Mouse (Mus musculus): ENCODE measurements at regions not wholly inside any gene's neighbourhood (a gene's known extent, or its start where the extent isn't known, plus 50 kb on each side); places are given as distances from the start of the nearest gene placed in this dataset.

DNA sequence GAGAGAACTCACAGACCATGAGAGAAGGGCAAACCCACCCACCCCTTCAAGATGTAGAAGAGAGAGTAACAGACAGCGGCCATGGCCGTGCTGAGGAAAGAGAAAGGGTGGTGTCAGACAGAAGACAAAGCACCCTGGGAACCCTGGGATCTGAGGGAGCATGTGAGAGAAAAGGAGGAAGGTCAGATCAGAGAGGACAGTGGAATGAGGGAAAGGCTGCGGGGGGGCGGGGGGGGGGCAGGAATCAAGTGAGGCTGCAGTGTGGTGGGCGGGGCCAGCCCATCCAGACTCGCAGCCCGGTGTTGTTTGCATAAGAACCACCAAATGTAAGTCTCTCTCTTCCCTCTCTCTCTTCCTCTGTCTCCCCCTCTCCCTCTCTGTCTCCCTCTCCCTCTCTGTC lies 367.4 kb downstream of the Lmx1a start:
- Histone ChIP-seq H3K9ac (ENCODE audit: low read depth, low read length) (no peak overlapping the region), H3K4me1 (replicated peaks; ENCODE audit: insufficient read depth, low read length) (no peaks in the 10 kb centered on the region), H3K4me2 (ENCODE audit: low read length) (peak overlapping the region; percentile 21; the same call in 1 of the 2 replicates), H3K4me3 (replicated peaks; ENCODE audit: low read depth, low read length) (no peak overlapping the region), H3K27ac (no peak overlapping the region), H3K36me3 (ENCODE audit: insufficient read depth, low read length) (no peaks in the 10 kb centered on the region), H3K9me3 (replicated peaks; ENCODE audit: low read length) (no peaks in the 10 kb centered on the region), H3K27me3 (ENCODE audit: insufficient read depth, low read length) (no peaks in the 10 kb centered on the region)
- DNase-seq (ENCODE audit: low spot score) = no peak
- TF ChIP-seq CTCF (IDR thresholded peaks at IDR 0.05; ENCODE audit: low read depth) = no peak
- 7% methylated on average over 6 of the region's 7 CpGs for WGBS
- no peak for ATAC-seq (replicated peaks; ENCODE audit: low FRiP score, low read depth)

DNA sequence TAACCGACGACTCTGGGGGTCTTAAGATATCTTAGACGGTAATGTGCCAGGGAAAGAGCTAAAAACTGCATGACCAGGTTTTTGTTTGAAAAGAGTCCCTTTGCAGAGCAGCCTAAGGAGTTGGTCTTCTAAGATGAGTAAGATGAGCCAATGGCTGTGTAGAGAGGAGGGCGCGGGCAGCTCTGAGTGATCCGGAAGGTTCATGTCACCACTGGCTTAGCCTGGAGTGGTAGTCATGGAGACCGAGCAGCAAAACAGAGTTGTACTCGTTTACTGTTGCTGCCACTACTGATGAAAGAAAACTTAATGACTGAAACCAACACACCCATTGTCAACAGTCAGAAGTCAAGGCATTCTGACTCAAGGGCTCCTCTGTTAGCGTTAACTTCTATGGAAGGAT lies 368.4 kb downstream of the Lmx1a start:
- ATAC-seq (replicated peaks; ENCODE audit: low FRiP score, low read depth) (no peak), DNase-seq (ENCODE audit: low spot score) (no peak)
- Histone ChIP-seq H3K4me1 (replicated peaks; ENCODE audit: insufficient read depth, low read length) (no peaks in the 10 kb centered on the region), H3K4me2 (ENCODE audit: low read length) (no peak overlapping the region), H3K27ac (no peak overlapping the region), H3K27me3 (ENCODE audit: insufficient read depth, low read length) (no peaks in the 10 kb centered on the region), H3K9me3 (replicated peaks; ENCODE audit: low read length) (no peaks in the 10 kb centered on the region), H3K9ac (ENCODE audit: low read depth, low read length) (no peak overlapping the region), H3K4me3 (replicated peaks; ENCODE audit: low read depth, low read length) (no peak overlapping the region), H3K36me3 (ENCODE audit: insufficient read depth, low read length) (no peaks in the 10 kb centered on the region)
- 77% methylated on average over 9 of the region's 9 CpGs for WGBS
- TF ChIP-seq CTCF (IDR thresholded peaks at IDR 0.05; ENCODE audit: low read depth) = no peak

DNA sequence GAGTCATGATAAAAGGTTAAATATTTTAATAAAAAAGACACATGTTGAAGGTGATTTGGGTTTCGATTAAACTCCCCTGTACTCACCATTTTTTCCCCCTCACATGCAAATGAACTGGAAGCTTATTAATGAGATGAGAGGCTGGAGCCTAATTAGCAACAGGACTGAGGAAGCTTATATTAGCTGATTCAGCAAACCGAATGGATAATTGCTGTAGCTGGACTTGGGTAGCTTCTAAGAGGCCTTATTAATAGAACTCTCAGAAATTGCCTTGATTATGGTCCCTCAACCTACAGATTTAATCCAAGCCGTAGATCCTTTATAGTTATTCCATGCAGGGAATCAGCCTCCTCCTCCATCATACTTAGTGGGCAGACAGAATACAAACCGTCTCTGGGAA lies 369.7 kb downstream of the Lmx1a start:
- no peaks in the 10 kb centered on the region for H3K9me3 ChIP-seq (replicated peaks; ENCODE audit: low read length)
- no peak for DNase-seq (ENCODE audit: low spot score)
- no peaks in the 10 kb centered on the region for H3K27me3 ChIP-seq (ENCODE audit: insufficient read depth, low read length)
- 84% methylated on average over 4 of the region's 4 CpGs for WGBS
- no peaks in the 10 kb centered on the region for H3K4me1 ChIP-seq (replicated peaks; ENCODE audit: insufficient read depth, low read length)
- no peak overlapping the region for H3K4me2 ChIP-seq (ENCODE audit: low read length)
- H3K9ac ChIP-seq (ENCODE audit: low read depth, low read length) = no peak overlapping the region
- no peaks in the 10 kb centered on the region for H3K36me3 ChIP-seq (ENCODE audit: insufficient read depth, low read length)
- no peak for TF ChIP-seq CTCF (IDR thresholded peaks at IDR 0.05; ENCODE audit: low read depth)
- ATAC-seq (replicated peaks; ENCODE audit: low FRiP score, low read depth) = no peak
- no peak overlapping the region for H3K27ac ChIP-seq
- no peak overlapping the region for H3K4me3 ChIP-seq (replicated peaks; ENCODE audit: low read depth, low read length)

DNA sequence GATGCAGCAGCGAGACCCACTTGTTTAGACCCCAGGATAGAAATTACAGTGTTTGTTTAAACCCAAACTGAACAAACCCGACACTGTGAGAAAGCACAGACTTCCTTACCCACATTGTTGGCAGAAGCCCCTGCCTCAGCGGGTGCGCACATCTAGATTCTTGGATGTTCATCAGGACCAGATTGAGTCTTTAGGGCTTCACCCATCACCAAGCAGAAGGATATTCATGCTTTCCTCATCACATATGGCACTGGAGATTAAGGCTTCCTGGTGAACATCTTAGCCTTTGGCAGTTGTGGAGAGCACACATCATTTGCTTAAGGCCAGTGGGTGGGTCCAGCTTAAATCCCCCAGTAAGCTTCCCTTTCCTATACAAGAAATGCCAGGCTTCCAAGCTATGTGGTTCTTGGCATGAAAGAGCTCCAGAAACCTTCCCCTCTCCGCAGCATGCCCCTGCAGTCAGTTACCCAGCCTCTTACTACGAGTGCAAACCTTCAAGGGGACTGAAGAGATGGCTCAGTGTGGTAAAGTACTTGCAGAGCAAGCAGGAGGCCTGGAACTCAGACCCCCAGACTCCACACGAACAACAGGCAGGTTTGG lies 367.9 kb downstream of the Pbx1 start:
- 76% methylated on average over 7 of the region's 7 CpGs for WGBS
- no peak overlapping the region for H3K27ac ChIP-seq
- DNase-seq (ENCODE audit: low spot score) = no peak

DNA sequence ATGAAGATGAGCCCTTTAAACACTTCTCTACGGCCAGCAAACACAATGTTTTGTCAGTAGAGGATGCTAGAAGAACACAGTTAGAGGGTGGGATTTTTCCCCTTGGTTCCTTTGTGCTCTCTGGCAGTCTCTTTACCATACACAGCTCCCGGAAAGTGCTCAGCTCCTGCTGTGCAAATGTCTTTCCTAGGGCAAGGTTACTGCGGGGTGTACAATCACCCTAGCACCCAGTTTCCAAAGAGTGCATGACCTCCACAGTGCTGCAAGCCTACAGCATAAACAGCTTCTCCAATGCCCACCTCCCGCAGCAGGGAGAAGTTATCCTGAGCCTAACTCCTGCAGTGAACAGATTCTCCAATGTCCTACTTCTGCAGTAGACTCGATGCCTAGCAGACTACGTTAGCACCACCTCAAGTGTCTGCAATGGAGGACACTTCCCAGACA lies 366.4 kb downstream of the Pbx1 start:
- H3K36me3 ChIP-seq (ENCODE audit: insufficient read depth, low read length) = no peaks in the 10 kb centered on the region
- DNase-seq (ENCODE audit: low spot score) (no peak), ATAC-seq (replicated peaks; ENCODE audit: low FRiP score, low read depth) (no peak)
- H3K9ac ChIP-seq (ENCODE audit: low read depth, low read length) = no peak overlapping the region
- no peaks in the 10 kb centered on the region for H3K27me3 ChIP-seq (ENCODE audit: insufficient read depth, low read length)
- WGBS = 55% methylated on average over 6 of the region's 6 CpGs
- no peaks in the 10 kb centered on the region for H3K9me3 ChIP-seq (replicated peaks; ENCODE audit: low read length)
- peak; percentile 22; the same call in 1 of the 2 replicates for TF ChIP-seq CTCF (IDR thresholded peaks at IDR 0.05; ENCODE audit: low read depth)
- H3K4me2 ChIP-seq (ENCODE audit: low read length) = no peak overlapping the region
- no peak overlapping the region for H3K4me3 ChIP-seq (replicated peaks; ENCODE audit: low read depth, low read length)
- H3K27ac ChIP-seq = no peak overlapping the region
- no peaks in the 10 kb centered on the region for H3K4me1 ChIP-seq (replicated peaks; ENCODE audit: insufficient read depth, low read length)

More for the DNA sequence above, 367.9 kb downstream of the Pbx1 start:
- H3K4me3 ChIP-seq (replicated peaks; ENCODE audit: low read depth, low read length) = no peak overlapping the region
- TF ChIP-seq CTCF (IDR thresholded peaks at IDR 0.05; ENCODE audit: low read depth) = no peak
- no peak overlapping the region for H3K4me2 ChIP-seq (ENCODE audit: low read length)
- H3K27me3 ChIP-seq (ENCODE audit: insufficient read depth, low read length) = no peaks in the 10 kb centered on the region
- H3K36me3 ChIP-seq (ENCODE audit: insufficient read depth, low read length) = no peaks in the 10 kb centered on the region
- ATAC-seq (replicated peaks; ENCODE audit: low FRiP score, low read depth) = no peak
- no peaks in the 10 kb centered on the region for H3K9me3 ChIP-seq (replicated peaks; ENCODE audit: low read length)
- H3K4me1 ChIP-seq (replicated peaks; ENCODE audit: insufficient read depth, low read length) = no peaks in the 10 kb centered on the region
- no peak overlapping the region for H3K9ac ChIP-seq (ENCODE audit: low read depth, low read length)

DNA sequence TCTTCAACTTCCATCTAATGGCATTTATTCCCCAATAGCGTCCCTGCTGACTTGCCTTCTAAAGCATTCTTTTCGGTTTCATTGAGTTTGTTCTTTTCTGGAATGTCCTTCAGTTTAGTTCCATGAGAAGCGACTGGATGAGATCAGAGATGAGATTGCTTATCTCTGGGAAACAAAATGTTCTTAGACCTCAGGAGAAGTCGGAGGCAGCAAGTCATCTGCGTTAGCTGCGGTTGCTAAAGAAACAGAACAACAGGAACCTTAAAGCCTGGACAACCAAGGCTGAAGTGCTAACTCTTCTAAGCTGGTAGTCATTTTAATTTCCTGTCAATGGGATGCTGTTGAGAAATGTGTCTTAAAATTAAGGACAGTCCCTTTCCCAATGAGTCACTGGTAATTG lies 365.3 kb downstream of the Pbx1 start:
- H3K9me3 ChIP-seq (replicated peaks; ENCODE audit: low read length) = no peaks in the 10 kb centered on the region
- H3K4me1 ChIP-seq (replicated peaks; ENCODE audit: insufficient read depth, low read length) = no peaks in the 10 kb centered on the region
- H3K9ac ChIP-seq (ENCODE audit: low read depth, low read length) = no peak overlapping the region
- H3K4me3 ChIP-seq (replicated peaks; ENCODE audit: low read depth, low read length) = no peak overlapping the region
- TF ChIP-seq CTCF (IDR thresholded peaks at IDR 0.05; ENCODE audit: low read depth) = no peak
- no peak overlapping the region for H3K4me2 ChIP-seq (ENCODE audit: low read length)
- DNase-seq (ENCODE audit: low spot score) (peak; percentile 56), ATAC-seq (replicated peaks; ENCODE audit: low FRiP score, low read depth) (no peak)
- H3K27me3 ChIP-seq (ENCODE audit: insufficient read depth, low read length) = no peaks in the 10 kb centered on the region
- 0 out of 2 replicates have a peak overlapping the region, but pooled peaks have one; percentile 42 for H3K27ac ChIP-seq
- 63% methylated on average over 6 of the region's 6 CpGs for WGBS
- H3K36me3 ChIP-seq (ENCODE audit: insufficient read depth, low read length) = no peaks in the 10 kb centered on the region
